ENCODE assay signal across 21 mouse cellular contexts in the genomic region with DNA sequence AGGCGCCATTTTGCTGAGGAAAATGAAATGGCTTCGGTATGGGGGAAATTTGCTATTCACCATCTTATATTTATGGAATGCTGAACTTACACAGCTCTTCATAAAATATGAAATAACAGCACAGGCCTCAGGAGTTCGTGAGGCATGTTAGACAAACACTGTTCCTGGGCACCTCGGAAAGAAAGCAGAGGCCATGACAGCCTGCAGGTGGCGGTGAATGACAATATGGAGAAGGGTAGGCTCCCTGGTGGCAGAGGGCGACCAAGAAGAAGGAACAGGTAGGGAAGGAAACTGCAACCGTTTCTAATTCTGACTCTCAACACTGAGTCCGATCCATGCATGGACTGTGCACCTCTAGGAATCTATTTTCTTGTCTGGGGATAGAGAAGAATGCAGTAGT.
DNase-seq lines count a peak whose midpoint lies in the region; ATAC-seq and TF ChIP-seq lines count a peak whose summit lies in the region.
"Had no signal": no experiment of that assay in that cellular context is flagged by ENCODE, and none has a peak within 500 bp of the region (broad histone marks: within the 10 kb centered on the region; RNA-seq: fewer than 3 reads in every experiment).

No protein-coding gene starts in this region.

- 73% methylated on average over 8 of the region's 8 CpGs for WGBS in hindbrain, embryonic 15.5 days
- WGBS in hindbrain, embryonic 10.5 days = 78% methylated on average over 8 of the region's 8 CpGs
- WGBS in lung, embryonic 14.5 days = 73% methylated on average over 8 of the region's 8 CpGs
- WGBS in lung, adult 2 months = 78% methylated on average over 8 of the region's 8 CpGs

- H3K27me3 ChIP-seq in hindbrain, embryonic 15.5 days = no peaks in the 10 kb centered on the region
- no peaks in the 10 kb centered on the region for H3K27me3 ChIP-seq in hindbrain, embryonic 10.5 days (ENCODE audit: insufficient read depth, poor library complexity, severe bottlenecking)
- H3K27me3 ChIP-seq in lung, embryonic 14.5 days (ENCODE audit: insufficient read depth, low read length) = no peaks in the 10 kb centered on the region
- no peaks in the 10 kb centered on the region for H3K27me3 ChIP-seq in CH12.LX (replicated peaks)
- H3K27me3 ChIP-seq: embryonic facial prominence, embryonic 12.5 days; forebrain, embryonic 13.5 days; intestine, embryonic 15.5 days; kidney, embryonic 15.5 days; midbrain, embryonic 13.5 days had no signal

- no peak overlapping the region for H3K9ac ChIP-seq in hindbrain, embryonic 15.5 days
- no peak overlapping the region for H3K9ac ChIP-seq in lung, embryonic 14.5 days
- H3K9ac ChIP-seq in CH12.LX (ENCODE audit: insufficient read depth, low read depth) = no peak overlapping the region
- H3K9ac ChIP-seq: embryonic facial prominence, embryonic 12.5 days; forebrain, embryonic 13.5 days; intestine, embryonic 15.5 days; kidney, embryonic 15.5 days; midbrain, embryonic 13.5 days had no signal

- dilution Hi-C loops in CH12.LX (cut with MboI; ENCODE audit: extremely low pct_ligation_motif_present, extremely low pct_unique_long_range_greater_than_20kb, low sequenced_read_pairs) = no loop called here

- H3K9me3 ChIP-seq in hindbrain, embryonic 15.5 days = no peaks in the 10 kb centered on the region
- H3K9me3 ChIP-seq in hindbrain, embryonic 10.5 days = no peaks in the 10 kb centered on the region
- H3K9me3 ChIP-seq in lung, embryonic 14.5 days (ENCODE audit: low read depth, low read length) = no peaks in the 10 kb centered on the region
- H3K9me3 ChIP-seq in CH12.LX (replicated peaks; ENCODE audit: low read length) = peaks cover 10% of the 10 kb centered on the region
- H3K9me3 ChIP-seq: embryonic facial prominence, embryonic 12.5 days; forebrain, embryonic 13.5 days; intestine, embryonic 15.5 days; kidney, embryonic 15.5 days; midbrain, embryonic 13.5 days had no signal

- no peak for TF ChIP-seq POLR2A in lung, adult 2 months (IDR thresholded peaks at IDR 0.05; ENCODE audit: borderline replicate concordance, extremely low read depth, low read depth, low read length)
- TF ChIP-seq POLR2A in CH12.LX (IDR thresholded peaks at IDR 0.05; ENCODE audit: low read depth, low read length) = no peak

- H3K4me3 ChIP-seq in hindbrain, embryonic 15.5 days = no peak overlapping the region
- H3K4me3 ChIP-seq in hindbrain, embryonic 10.5 days = no peak overlapping the region
- H3K4me3 ChIP-seq in lung, embryonic 14.5 days (ENCODE audit: low read depth, low read length) = no peak overlapping the region
- no peak overlapping the region for H3K4me3 ChIP-seq in lung, adult 2 months (replicated peaks; ENCODE audit: extremely low read depth, low read depth, low read length)
- no peak overlapping the region for H3K4me3 ChIP-seq in CH12.LX (replicated peaks in 1 of 3; ENCODE audit: low read depth in 2 of 3, low read length in 2 of 3, poor library complexity in 1 of 3)
- H3K4me3 ChIP-seq: embryonic facial prominence, embryonic 12.5 days; erythroblast, embryonic 14.5 days; forebrain, embryonic 13.5 days; intestine, embryonic 15.5 days; kidney, embryonic 15.5 days; midbrain, embryonic 13.5 days had no signal

- no peak for ATAC-seq in cerebellum, adult (ENCODE audit: insufficient number of reproducible peaks, low FRiP score, low TSS enrichment)
- no peak for ATAC-seq in hindbrain, embryonic 15.5 days (ENCODE audit: low FRiP score, low read depth)
- ATAC-seq in lung, embryonic 14.5 days (ENCODE audit: insufficient read depth) = no peak
- ATAC-seq: CD4-positive, CD25-positive, alpha-beta regulatory T cell, adult 4 months; forebrain, embryonic 13.5 days; intestine, embryonic 15.5 days had no signal

- no peaks in the 10 kb centered on the region for H3K36me3 ChIP-seq in hindbrain, embryonic 15.5 days
- no peaks in the 10 kb centered on the region for H3K36me3 ChIP-seq in hindbrain, embryonic 10.5 days
- no peaks in the 10 kb centered on the region for H3K36me3 ChIP-seq in lung, embryonic 14.5 days (ENCODE audit: insufficient read depth)
- no peaks in the 10 kb centered on the region for H3K36me3 ChIP-seq in CH12.LX (replicated peaks in 1 of 2; ENCODE audit: control insufficient read depth in 1 of 2, insufficient read depth in 1 of 2, low read length in 1 of 2)
- H3K36me3 ChIP-seq: embryonic facial prominence, embryonic 12.5 days; intestine, embryonic 15.5 days; kidney, embryonic 15.5 days; midbrain, embryonic 13.5 days had no signal

- TF ChIP-seq RAD21 in CH12.LX (IDR thresholded peaks at IDR 0.05; ENCODE audit: low read depth, low read length) = peak; percentile 32

- no peak overlapping the region for H3K4me2 ChIP-seq in hindbrain, embryonic 15.5 days
- no peak overlapping the region for H3K4me2 ChIP-seq in lung, embryonic 14.5 days
- no peak overlapping the region for H3K4me2 ChIP-seq in CH12.LX (ENCODE audit: insufficient read depth, low read depth, poor library complexity, severe bottlenecking)
- H3K4me2 ChIP-seq: embryonic facial prominence, embryonic 12.5 days; forebrain, embryonic 13.5 days; intestine, embryonic 15.5 days; kidney, embryonic 15.5 days; midbrain, embryonic 13.5 days had no signal

- peaks cover 7% of the 10 kb centered on the region; the same call in 1 of the 2 replicates for H3K4me1 ChIP-seq in hindbrain, embryonic 15.5 days (replicated peaks)
- H3K4me1 ChIP-seq in hindbrain, embryonic 10.5 days (replicated peaks) = 0 out of 2 replicates have a peak, but pooled peaks cover 3% of the 10 kb centered on the region
- H3K4me1 ChIP-seq in lung, embryonic 14.5 days (ENCODE audit: insufficient read depth) = no peaks in the 10 kb centered on the region
- no peaks in the 10 kb centered on the region for H3K4me1 ChIP-seq in lung, adult 2 months (ENCODE audit: control insufficient read depth, insufficient read depth, low read length)
- no peaks in the 10 kb centered on the region for H3K4me1 ChIP-seq in CH12.LX (ENCODE audit: control insufficient read depth in 1 of 2, insufficient read depth in 2 of 2)
- H3K4me1 ChIP-seq: embryonic facial prominence, embryonic 12.5 days; intestine, embryonic 15.5 days; kidney, embryonic 15.5 days had no signal

- no peaks in the 10 kb centered on the region for H3K79me2 ChIP-seq in CH12.LX (replicated peaks; ENCODE audit: control insufficient read depth, extremely low read depth, insufficient read depth, poor library complexity, severe bottlenecking)

- H3K27ac ChIP-seq in hindbrain, embryonic 15.5 days (replicated peaks) = peak overlapping the region; percentile 20; the same call in 1 of the 2 replicates
- no peak overlapping the region for H3K27ac ChIP-seq in hindbrain, embryonic 10.5 days
- H3K27ac ChIP-seq in lung, embryonic 14.5 days (ENCODE audit: low read depth) = no peak overlapping the region
- no peak overlapping the region for H3K27ac ChIP-seq in CH12.LX (ENCODE audit: insufficient read depth, low read depth)
- H3K27ac ChIP-seq: embryonic facial prominence, embryonic 12.5 days; forebrain, embryonic 13.5 days; intestine, embryonic 15.5 days; kidney, embryonic 15.5 days had no signal

- peak; percentile 48 for TF ChIP-seq CTCF in lung, embryonic 14.5 days (IDR thresholded peaks at IDR 0.05; ENCODE audit: low read depth)
- no peak; the same call in 1 of the 2 replicates for TF ChIP-seq CTCF in lung, adult 2 months (IDR thresholded peaks at IDR 0.05; ENCODE audit: insufficient read depth, low read length)
- TF ChIP-seq CTCF in CH12.LX (conservative IDR thresholded peaks at IDR 0.05 in 1 of 2, IDR thresholded peaks at IDR 0.05 in 1 of 2; ENCODE audit: low read depth in 2 of 2, low read length in 2 of 2) = peak in 1 of 2 experiments; percentile 44; a peak in 2 of 4 replicates

- TF ChIP-seq EP300 in CH12.LX (IDR thresholded peaks at IDR 0.05; ENCODE audit: low read length) = no peak

- peak; percentile 33 to 45 for DNase-seq in cerebellum, postnatal 10 days
- DNase-seq in hindbrain, embryonic 10.5 days (ENCODE audit: low spot score) = no peak
- DNase-seq in lung, embryonic 14.5 days = no peak
- no peak for DNase-seq in lung, adult 2 months
- peak; percentile 0 for DNase-seq in CH12.LX (ENCODE audit: extremely low read depth)
- DNase-seq in Muller cell, postnatal 12 days (ENCODE audit: inconsistent ontology term) = no peak
- DNase-seq: cerebellum, adult 9-10 months; gastrocnemius, postnatal 14 days; heart, adult 18-20 months; heart, postnatal 14 days; liver; right cerebral cortex, postnatal 4 days had no signal

- in situ Hi-C loops in CH12.LX (cut with MboI; ENCODE audit: low pct_ligation_motif_present, low pct_unique_long_range_greater_than_20kb, low sequenced_read_pairs) = no loop called here

TF ChIP-seq in CH12.LX, 34 proteins besides CTCF, POLR2A, EP300 and RAD21:
- TF ChIP-seq MAFK (IDR thresholded peaks at IDR 0.05; ENCODE audit: insufficient replicate concordance, low read length) (no peak), POLR2AphosphoS2 (IDR thresholded peaks at IDR 0.05; ENCODE audit: low read depth, low read length) (no peak), ZC3H11A (IDR thresholded peaks at IDR 0.05; ENCODE audit: low read depth, low read length) (no peak), ZMIZ1 (IDR thresholded peaks at IDR 0.05; ENCODE audit: low read depth, low read length) (no peak), SMC3 (IDR thresholded peaks at IDR 0.05; ENCODE audit: low read depth, low read length) (no peak), MYC (IDR thresholded peaks at IDR 0.05; ENCODE audit: low read depth, low read length) (no peak), NELFE (IDR thresholded peaks at IDR 0.05; ENCODE audit: low read depth, low read length) (no peak), ELF1 (IDR thresholded peaks at IDR 0.05; ENCODE audit: low read depth, low read length) (no peak), USF1 (IDR thresholded peaks at IDR 0.05; ENCODE audit: low read depth, low read length) (no peak), ZKSCAN1 (IDR thresholded peaks at IDR 0.05; ENCODE audit: borderline replicate concordance, low read depth, low read length) (no peak), MAX (IDR thresholded peaks at IDR 0.05; ENCODE audit: low read length) (no peak), E2F4 (IDR thresholded peaks at IDR 0.05; ENCODE audit: insufficient replicate concordance, low read depth, low read length) (no peak), MEF2A (IDR thresholded peaks at IDR 0.05; ENCODE audit: borderline replicate concordance, low read depth, low read length) (no peak), ZNF384 (IDR thresholded peaks at IDR 0.05; ENCODE audit: low read depth, low read length) (no peak), KAT2A (IDR thresholded peaks at IDR 0.05; ENCODE audit: insufficient replicate concordance, low read length) (no peak), JUND (conservative IDR thresholded peaks at IDR 0.05; ENCODE audit: low read depth, low read length) (no peak), BHLHE40 (IDR thresholded peaks at IDR 0.05; ENCODE audit: low read depth, low read length) (no peak), GABPA (IDR thresholded peaks at IDR 0.05; ENCODE audit: insufficient replicate concordance, low read depth, low read length) (no peak)

Comparison
In these comparisons a context has a peak if more than half of its experiments do, and no peak if none do; other contexts are left out.
1. DNase-seq: peak in cerebellum, postnatal 10 days (2 of 2) and CH12.LX (single experiment); none in hindbrain, embryonic 10.5 days (single experiment), lung, embryonic 14.5 days (single experiment), lung, adult 2 months (single experiment) and Muller cell, postnatal 12 days (single experiment).